Mouse (Mus musculus): ENCODE data around the gene Pwp2.

Pwp2 gene

GRCm38 (mm10) chr10:78171057-78171456 is 13.9 kb downstream of the Pwp2 start:
- DNase-seq (ENCODE audit: low read depth, low spot score), result no peak

- no peak for DNase-seq (ENCODE audit: low read depth, low spot score)
Measured at GRCm38 (mm10) chr10:78170445-78170844, 14.5 kb downstream of the Pwp2 start.

DNA sequence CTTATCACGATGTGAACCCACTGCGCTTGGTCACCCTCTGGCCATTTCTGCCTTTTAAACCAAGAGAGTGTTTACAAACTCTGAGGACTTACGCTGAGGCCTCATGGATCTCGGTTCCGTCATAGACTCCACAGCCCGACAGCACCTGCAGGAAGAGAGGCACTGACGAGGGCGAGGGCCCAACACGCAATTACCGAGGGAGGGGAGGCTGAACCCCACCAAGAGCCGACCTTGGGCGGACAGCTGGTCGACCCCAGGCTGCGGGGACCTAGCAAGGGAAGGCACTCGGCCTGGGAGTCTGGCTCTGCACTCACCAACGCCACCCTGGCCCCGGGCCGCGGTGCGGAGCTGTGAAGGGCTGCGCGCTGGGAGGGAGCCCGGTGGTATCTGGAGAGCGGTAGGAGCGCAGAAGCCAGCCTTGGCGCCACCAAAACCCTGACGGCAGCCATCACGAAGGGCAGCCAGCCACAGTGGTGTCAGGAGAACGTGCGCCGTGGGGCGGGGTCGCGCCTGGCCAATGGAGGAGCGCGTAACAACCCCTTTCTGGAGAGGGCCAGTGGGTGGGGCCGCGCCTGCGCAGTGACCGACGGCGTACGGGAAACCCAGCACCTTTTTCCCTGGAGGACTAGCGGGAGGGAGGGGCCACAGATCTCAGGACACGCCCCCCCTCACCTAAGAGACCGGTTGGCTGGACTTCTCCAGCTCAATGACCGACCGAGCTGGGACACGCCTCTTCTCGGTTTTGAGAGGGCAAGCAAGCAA is 15.5 kb downstream of the Pwp2 start, which contains the start of gene D10Jhu81e:
Gene D10Jhu81e (minus strand): TSS at position 502 of the 762 bp plus-strand sequence.
- peak; percentile 100 for DNase-seq (ENCODE audit: low read depth, low spot score)

- DNase-seq (ENCODE audit: low read depth, low spot score), result no peak
Measured at GRCm38 (mm10) chr10:78168792-78169191, 16.2 kb downstream of the Pwp2 start.

DNA sequence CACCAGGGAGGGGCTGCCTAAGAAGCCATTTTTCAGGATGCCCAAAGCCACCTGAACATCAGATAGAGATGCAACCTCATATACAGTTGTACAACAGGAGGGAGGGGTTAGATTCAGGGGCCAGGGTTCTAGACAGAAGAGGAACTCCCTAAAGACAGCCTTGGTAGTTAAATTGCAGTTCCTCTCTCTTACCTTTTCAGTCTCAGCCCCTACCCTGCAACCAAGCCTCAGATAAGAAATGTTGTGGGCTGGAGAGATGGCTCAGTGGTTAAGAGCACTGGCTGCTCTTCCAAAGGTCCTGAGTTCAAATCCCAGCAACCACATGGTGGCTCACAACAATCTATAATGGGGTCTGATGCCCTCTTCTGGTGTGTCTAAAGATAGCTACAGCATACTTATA is 17.2 kb downstream of the Pwp2 start:
- no peak for DNase-seq (ENCODE audit: low read depth, low spot score)

DNA sequence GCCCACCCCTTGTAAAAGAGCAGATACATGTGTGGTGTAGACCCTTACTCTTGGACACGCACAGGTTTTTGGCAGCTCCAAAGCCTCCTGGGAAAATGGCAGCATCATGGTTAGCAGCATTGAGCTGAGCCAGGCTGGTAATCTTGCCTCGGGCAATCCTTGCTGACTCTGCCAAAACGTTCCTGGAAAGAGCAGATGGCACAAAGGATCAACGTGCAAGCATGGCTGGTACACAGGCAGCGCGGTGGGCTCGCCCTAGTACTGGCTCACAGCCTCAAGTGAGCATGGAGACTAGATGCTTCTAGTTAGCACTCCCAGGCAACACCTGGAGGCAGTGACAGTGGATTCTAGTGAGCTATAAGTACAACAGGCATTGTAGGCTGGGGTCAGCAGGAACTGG is 17.6 kb downstream of the Pwp2 start:
- no peak for DNase-seq (ENCODE audit: low read depth, low spot score)

GRCm38 (mm10) chr10:78165256-78166005 is 19.5 kb downstream of the Pwp2 start:
- DNase-seq (ENCODE audit: low read depth, low spot score), result no peak

DNA sequence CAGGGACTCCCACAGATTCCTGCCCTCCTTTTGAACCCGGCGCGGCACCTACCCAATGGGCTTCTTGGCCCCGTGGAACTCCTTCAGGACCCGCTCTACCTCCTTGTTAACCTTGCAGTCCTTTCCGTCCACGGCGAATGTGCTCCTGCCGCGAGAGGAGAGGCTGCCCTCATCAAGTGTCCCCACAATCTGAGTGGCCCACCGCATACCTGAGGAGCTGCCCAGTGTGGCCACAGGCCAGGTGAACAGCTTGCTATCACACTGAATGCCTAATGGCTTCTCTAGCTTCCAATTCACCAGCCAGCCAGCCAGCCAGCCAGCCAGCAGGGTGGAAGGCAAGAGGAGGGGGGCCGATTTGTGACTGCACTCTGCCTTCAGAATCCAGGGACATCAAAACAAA is 20.2 kb downstream of the Pwp2 start:
- no peak for DNase-seq (ENCODE audit: low read depth, low spot score)

GRCm38 (mm10) chr10:78163923-78164322 is 21.0 kb downstream of the Pwp2 start:
- peak; percentile 87 for DNase-seq (ENCODE audit: low read depth, low spot score)

DNA sequence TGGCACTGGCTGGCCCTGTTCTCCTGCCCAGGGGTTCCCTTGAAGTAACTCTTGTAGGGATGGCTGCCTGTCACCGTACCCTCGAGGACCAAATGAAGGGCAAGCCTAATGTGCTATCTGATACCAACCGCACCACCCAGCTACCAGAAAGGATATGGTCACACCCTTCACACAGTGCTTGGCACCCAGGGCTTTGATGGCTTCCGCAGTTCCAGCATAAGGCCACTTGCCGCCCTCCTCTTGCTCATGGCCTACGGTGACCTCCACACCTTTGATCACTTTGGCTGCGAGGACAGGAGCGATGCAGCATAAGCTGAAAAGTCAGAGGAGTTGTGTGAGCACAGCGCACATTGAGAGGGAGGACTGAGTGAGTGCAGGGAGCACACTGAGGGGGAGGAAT is 21.7 kb downstream of the Pwp2 start:
- no peak for DNase-seq (ENCODE audit: low read depth, low spot score)

- DNase-seq (ENCODE audit: low read depth, low spot score), result no peak
Measured at GRCm38 (mm10) chr10:78162646-78163045, 22.3 kb downstream of the Pwp2 start.

- DNase-seq (ENCODE audit: low read depth, low spot score), result peak; percentile 32
Measured at GRCm38 (mm10) chr10:78161096-78161495, 23.9 kb downstream of the Pwp2 start.

DNA sequence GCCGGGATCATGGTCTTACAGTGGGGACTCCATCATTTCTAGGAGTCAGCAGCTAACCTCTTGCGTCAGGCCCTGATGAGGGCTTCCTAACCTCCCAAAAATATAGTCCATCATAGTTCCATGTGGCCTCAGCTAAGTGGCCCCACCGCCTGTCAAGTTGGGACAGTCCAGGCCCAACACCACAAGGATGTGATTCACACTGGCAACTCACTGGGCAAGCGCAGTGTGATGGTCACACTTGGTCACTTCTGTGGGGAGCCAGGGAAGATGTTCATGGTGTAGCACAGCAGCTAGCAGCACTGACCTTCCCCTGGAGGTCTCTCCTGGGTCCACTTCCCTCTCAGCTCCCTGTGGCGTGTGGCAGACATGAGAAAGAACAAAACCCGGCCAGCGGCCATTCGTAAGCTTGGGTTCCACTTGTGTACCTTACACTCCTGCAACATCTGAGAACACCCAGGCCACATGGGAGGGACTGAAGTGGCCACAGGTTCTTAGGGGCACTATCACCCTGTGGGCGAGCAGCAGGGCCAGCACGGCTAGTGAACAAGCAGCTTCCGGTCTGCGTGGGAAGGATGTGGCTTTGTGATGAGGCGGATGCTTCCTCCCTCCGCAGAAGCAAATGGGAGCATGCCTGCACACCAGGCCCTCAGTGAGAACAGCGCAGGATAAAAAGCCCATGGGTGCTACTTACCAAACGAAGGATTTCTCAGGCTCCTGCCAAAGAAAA is 24.4 kb downstream of the Pwp2 start:
- peak; percentile 81 for DNase-seq (ENCODE audit: low read depth, low spot score)

DNA sequence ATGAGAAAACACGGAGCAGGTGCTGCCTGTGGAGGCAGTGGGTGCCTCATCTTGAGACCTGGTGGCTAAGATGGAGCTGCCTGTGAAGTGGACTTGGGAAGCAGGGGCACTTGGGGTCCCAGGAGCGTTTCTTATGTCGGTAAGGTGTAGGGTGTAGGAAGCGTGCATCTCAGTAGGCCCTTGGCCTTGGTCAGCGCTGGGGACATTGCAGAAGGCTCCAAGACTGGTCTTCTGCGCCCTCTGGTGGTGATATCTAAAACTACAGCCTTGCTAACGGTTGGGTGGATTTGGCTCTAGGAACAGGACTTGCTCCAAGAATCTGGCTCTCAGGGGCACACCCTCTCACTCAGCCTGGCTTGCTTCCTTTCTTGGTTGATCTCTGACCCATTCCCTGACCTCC is 25.0 kb downstream of the Pwp2 start:
- peak; percentile 88 for DNase-seq (ENCODE audit: low read depth, low spot score)

- peak; percentile 82 for DNase-seq (ENCODE audit: low read depth, low spot score)
Measured at GRCm38 (mm10) chr10:78159252-78159878, 25.6 kb downstream of the Pwp2 start.

GRCm38 (mm10) chr10:78158041-78158440 is 26.9 kb downstream of the Pwp2 start:
- DNase-seq (ENCODE audit: low read depth, low spot score), result no peak

DNA sequence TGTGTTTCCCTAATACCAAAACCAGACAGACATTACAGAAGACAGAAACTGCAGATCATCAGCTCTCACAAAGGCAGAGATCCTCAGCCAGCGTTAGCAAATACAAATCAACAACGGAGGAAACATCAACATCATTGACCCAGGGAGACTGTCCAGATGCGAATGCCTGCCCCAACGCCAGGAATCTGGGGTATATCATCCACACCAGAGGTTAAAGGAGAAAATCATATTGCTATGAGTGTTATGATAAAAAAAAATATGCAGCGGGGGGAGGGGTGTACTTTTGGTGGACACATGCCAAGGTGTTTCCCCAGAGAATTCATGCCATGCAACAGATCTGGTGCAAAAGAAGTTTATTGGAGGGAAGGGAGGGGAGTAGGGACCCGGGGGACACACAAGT is 28.0 kb downstream of the Pwp2 start:
- DNase-seq (ENCODE audit: low read depth, low spot score), result no peak

DNA sequence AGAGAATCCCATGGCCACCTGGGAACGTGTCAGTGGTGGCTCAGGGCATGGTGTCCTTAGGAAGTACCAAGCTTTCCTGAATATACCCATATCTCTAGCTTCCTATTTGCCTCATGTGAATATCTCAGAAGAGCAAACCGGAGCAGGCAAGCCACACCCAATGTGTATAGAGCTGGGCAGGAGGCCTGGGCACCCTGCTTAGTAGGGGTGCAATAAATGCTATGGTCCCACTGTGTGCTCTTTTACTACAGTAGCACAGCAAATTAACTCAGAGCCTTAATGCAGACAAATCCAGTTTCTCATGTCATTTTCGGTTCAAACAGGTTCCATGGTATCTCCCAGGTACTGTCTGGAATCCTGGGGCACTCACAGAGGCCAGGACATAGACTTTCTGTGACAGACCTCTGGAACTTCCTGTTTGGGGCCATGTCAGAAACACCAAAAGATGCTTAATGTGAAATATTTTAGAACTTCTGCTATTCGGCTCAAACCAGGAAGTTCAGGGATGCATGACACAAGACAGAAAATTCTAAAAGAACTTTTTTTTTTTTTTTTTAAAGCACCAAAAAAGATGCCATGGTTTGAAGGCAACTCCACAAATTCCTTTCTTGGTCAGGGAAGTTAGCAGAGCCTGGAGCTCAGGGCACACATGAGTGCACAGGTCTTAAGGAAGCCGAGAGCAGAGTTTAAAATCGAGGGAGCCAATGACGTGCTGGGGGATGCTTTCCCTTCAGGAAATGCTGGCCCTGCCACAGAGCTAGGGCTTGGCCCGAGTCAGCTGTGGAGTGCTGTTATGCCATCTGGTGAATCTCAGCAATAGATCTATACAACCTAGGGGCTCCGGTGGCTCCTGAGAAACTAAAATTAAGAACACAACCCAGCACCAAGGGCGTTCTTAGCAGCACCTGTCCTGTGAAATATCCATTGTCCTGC is 35.8 kb downstream of the Pwp2 start:
- DNase-seq (ENCODE audit: low read depth, low spot score), result no peak

DNA sequence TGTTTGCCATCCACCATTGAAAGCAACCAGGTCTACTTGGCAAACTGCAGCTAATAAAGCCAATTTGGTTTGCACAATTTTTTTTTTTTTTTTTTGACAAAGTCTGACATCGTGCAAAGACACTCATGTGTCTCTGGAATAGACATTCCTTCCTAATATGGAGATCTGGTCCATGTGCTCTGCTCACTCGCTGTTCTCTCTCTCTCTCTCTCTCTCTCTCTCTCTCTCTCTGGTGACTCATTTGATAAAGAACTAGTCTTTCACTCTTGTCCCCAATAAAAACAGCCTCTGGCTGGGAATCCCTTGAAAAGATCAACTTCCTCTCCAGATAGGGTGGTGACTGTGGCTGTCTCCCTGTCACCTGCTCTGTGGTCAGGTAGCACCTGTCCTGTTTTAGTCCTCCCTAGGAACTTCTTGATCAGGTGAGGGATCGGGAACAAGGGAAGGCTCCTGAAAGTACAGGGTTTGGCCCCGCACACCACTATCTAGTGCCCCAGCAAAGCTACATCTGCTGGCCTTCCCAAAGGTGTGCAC is 37.0 kb downstream of the Pwp2 start:
- no peak for DNase-seq (ENCODE audit: low read depth, low spot score)

GRCm38 (mm10) chr10:78143727-78144505 is 41.0 kb downstream of the Pwp2 start:
- no peak for DNase-seq (ENCODE audit: low read depth, low spot score)
